Mouse (Mus musculus): ENCODE data around the gene Tle2. TPM values are rescaled to one million over a fixed set of nuclear protein-coding genes. Genes with fewer than 3 reads are reported as not detected.

Gene Tle2
- total and polyA plus RNA-seq, 3 experiments = 0.19 to 2.4 TPM; not detected in 1

- Histone ChIP-seq H3K79me2 (ENCODE audit: control insufficient read depth, insufficient read depth, low read length, poor library complexity) (no peaks in the 10 kb centered on the region), H3K4me1 (ENCODE audit: control insufficient read depth in 1 of 2, insufficient read depth in 2 of 2, low read length in 2 of 2) (no peaks in the 10 kb centered on the region), H3K9ac (ENCODE audit: control insufficient read depth, low read depth, low read length, poor library complexity, severe bottlenecking) (no peak overlapping the region), H3K36me3 (ENCODE audit: control insufficient read depth in 1 of 2, insufficient read depth in 2 of 2, low read length in 2 of 2) (no peaks in the 10 kb centered on the region), H3K27ac (ENCODE audit: control insufficient read depth, low read depth, low read length) (no peak overlapping the region), H3K27me3 (ENCODE audit: control insufficient read depth in 1 of 2, insufficient read depth in 2 of 2, low read length in 2 of 2) (no peaks in the 10 kb centered on the region), H3K9me3 (replicated peaks; ENCODE audit: insufficient read depth, low read length) (no peaks in the 10 kb centered on the region), H3K4me3 (ENCODE audit: control insufficient read depth in 1 of 2, insufficient read depth in 1 of 2, low read depth in 2 of 2, low read length in 2 of 2) (no peak overlapping the region)
- no peak for DNase-seq (ENCODE audit: low read depth, low spot score)
- TF ChIP-seq MYC (IDR thresholded peaks at IDR 0.05; ENCODE audit: low read depth, low read length) (no peak), MAX (IDR thresholded peaks at IDR 0.05; ENCODE audit: low read length) (no peak), MXI1 (IDR thresholded peaks at IDR 0.05; ENCODE audit: low read depth, low read length) (no peak), ELF1 (IDR thresholded peaks at IDR 0.05; ENCODE audit: low read depth, low read length) (no peak), POLR2A (IDR thresholded peaks at IDR 0.05; ENCODE audit: control insufficient read depth in 1 of 2, insufficient read depth in 1 of 2, low read depth in 1 of 2, low read length in 2 of 2, poor library complexity in 1 of 2) (no peak), JUND (IDR thresholded peaks at IDR 0.05; ENCODE audit: low read depth, low read length) (no peak), GATA1 (IDR thresholded peaks at IDR 0.05; ENCODE audit: low read depth, low read length) (no peak), CHD1 (IDR thresholded peaks at IDR 0.05; ENCODE audit: low read depth, low read length) (no peak), E2F4 (IDR thresholded peaks at IDR 0.05; ENCODE audit: borderline replicate concordance, low read depth, low read length) (no peak)
These were observed 19.6 kb downstream of the Tle2 start for GRCm38 (mm10) chr10:81593935-81594334.

GRCm38 (mm10) chr10:81595599-81595998 lies 21.2 kb downstream of the Tle2 start:
- Histone ChIP-seq H3K4me3 (ENCODE audit: control insufficient read depth in 1 of 2, insufficient read depth in 1 of 2, low read depth in 2 of 2, low read length in 2 of 2) (no peak overlapping the region), H3K27me3 (ENCODE audit: control insufficient read depth in 1 of 2, insufficient read depth in 2 of 2, low read length in 2 of 2) (no peaks in the 10 kb centered on the region), H3K27ac (ENCODE audit: control insufficient read depth, low read depth, low read length) (no peak overlapping the region), H3K9me3 (replicated peaks; ENCODE audit: insufficient read depth, low read length) (no peaks in the 10 kb centered on the region), H3K4me1 (ENCODE audit: control insufficient read depth in 1 of 2, insufficient read depth in 2 of 2, low read length in 2 of 2) (peaks cover 5% of the 10 kb centered on the region in 2 experiments), H3K36me3 (ENCODE audit: control insufficient read depth in 1 of 2, insufficient read depth in 2 of 2, low read length in 2 of 2) (no peaks in the 10 kb centered on the region; a peak in 1 of 4 replicates), H3K9ac (ENCODE audit: control insufficient read depth, low read depth, low read length, poor library complexity, severe bottlenecking) (no peak overlapping the region), H3K79me2 (ENCODE audit: control insufficient read depth, insufficient read depth, low read length, poor library complexity) (no peaks in the 10 kb centered on the region; the same call in 1 of the 2 replicates)
- no peak for TF ChIP-seq MAZ (IDR thresholded peaks at IDR 0.05; ENCODE audit: low read depth, low read length)
- no peak for TF ChIP-seq E2F4 (IDR thresholded peaks at IDR 0.05; ENCODE audit: borderline replicate concordance, low read depth, low read length)
- no peak for DNase-seq (ENCODE audit: low read depth, low spot score)

- H3K4me1 ChIP-seq (ENCODE audit: control insufficient read depth in 1 of 2, insufficient read depth in 2 of 2, low read length in 2 of 2) = peaks cover 5 to 10% of the 10 kb centered on the region in 2 experiments
- H3K4me3 ChIP-seq (ENCODE audit: control insufficient read depth in 1 of 2, insufficient read depth in 1 of 2, low read depth in 2 of 2, low read length in 2 of 2) = no peak overlapping the region
- no peak overlapping the region for H3K9ac ChIP-seq (ENCODE audit: control insufficient read depth, low read depth, low read length, poor library complexity, severe bottlenecking)
- peaks cover 0 to 2% of the 10 kb centered on the region in 2 experiments; a peak in 1 of 4 replicates for H3K36me3 ChIP-seq (ENCODE audit: control insufficient read depth in 1 of 2, insufficient read depth in 2 of 2, low read length in 2 of 2)
- TF ChIP-seq ZNF384 (IDR thresholded peaks at IDR 0.05; ENCODE audit: low read depth, low read length) (no peak), TAL1 (IDR thresholded peaks at IDR 0.05; ENCODE audit: low read length) (no peak), NRF1 (IDR thresholded peaks at IDR 0.05; ENCODE audit: insufficient read depth, low read depth, low read length, poor library complexity, severe bottlenecking) (no peak)
- no peak for DNase-seq (ENCODE audit: low read depth, low spot score)
- H3K27ac ChIP-seq (ENCODE audit: control insufficient read depth, low read depth, low read length) = no peak overlapping the region
- H3K79me2 ChIP-seq (ENCODE audit: control insufficient read depth, insufficient read depth, low read length, poor library complexity) = no peaks in the 10 kb centered on the region; the same call in 1 of the 2 replicates
- H3K9me3 ChIP-seq (replicated peaks; ENCODE audit: insufficient read depth, low read length) = no peaks in the 10 kb centered on the region
- H3K27me3 ChIP-seq (ENCODE audit: control insufficient read depth in 1 of 2, insufficient read depth in 2 of 2, low read length in 2 of 2) = no peaks in the 10 kb centered on the region
These were observed 22.2 kb downstream of the Tle2 start for GRCm38 (mm10) chr10:81596611-81597010.

Measured in MEL (cell line).